Mouse (Mus musculus) embryonic fibroblast, embryonic 13.5 days (primary cell): Measurements from ENCODE around the gene Nr5a2.

ENCODE experiments used
- CTCF ChIP-seq: IDR thresholded peaks from 2 replicates; pipeline ENCODE4 v1.5.1; 2011; ENCODE audit warnings: mild to moderate bottlenecking, control low read depth, low read length, moderate library complexity, borderline replicate concordance; ENCODE audit not compliant: insufficient read depth
- POLR2A ChIP-seq: IDR thresholded peaks from 2 replicates; pipeline ENCODE4 v1.6.1; 2011; ENCODE audit warnings: low read depth, mild to moderate bottlenecking, control low read depth, low read length, moderate library complexity

DNA sequence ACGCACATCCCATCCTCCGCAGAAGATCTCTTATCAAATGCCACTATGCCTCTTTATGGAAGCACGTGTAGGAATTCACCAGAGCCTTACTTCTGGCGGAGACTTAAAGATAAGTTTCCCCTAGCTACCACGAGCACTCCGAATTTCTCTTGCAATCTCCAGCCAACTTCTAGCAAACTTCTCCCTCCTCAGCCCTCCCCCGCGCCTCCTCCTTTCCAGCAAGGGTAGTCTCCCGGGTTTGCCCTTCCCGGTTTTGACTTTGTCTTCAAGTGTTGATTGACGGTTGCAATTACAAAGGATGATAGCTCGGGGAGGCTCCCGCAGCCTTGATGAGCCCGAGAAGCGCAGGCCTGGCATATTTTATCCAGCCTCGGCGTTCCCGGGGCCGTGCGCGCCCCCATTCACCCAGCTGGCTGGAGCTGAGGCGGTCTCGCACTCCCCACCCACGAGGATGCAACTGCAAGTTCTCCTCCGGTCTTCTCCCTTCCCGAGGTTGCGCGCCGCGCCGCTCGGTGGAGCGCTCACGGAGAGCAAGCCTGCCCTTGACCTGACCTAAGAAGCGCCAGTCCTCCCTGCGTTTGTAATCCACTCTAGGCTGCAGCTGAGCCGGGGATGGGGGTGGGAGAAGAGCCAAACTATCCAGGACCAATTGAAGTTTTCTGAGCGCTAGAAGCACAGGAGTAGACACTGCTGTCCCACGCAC lies 7.5 kb downstream of the Nr5a2 start:
- TF ChIP-seq CTCF (no peak), POLR2A (no peak)
